Mouse (Mus musculus) thymus, adult 2 months (tissue): ENCODE results near the gene Eif1. TPM values are rescaled to one million over a fixed set of nuclear protein-coding genes. Genes with fewer than 3 reads are reported as not detected.

ENCODE experiments used
- DNase-seq: peaks from one replicate; pipeline ENCODE4 v3.0.0; 2021
- H3K27ac ChIP-seq: fragments of 200-500 bp; 2 replicates; pipeline ENCODE4 v1.5.1; 2012; ENCODE audit warnings: low read length, control low read depth; ENCODE audit not compliant: control insufficient read depth, insufficient read depth
- H3K27me3 ChIP-seq: fragments of 200-500 bp; 2 replicates; pipeline ENCODE4 v1.6.1; 2012; ENCODE audit warnings: mild to moderate bottlenecking, low read length, moderate library complexity, mixed read lengths; ENCODE audit not compliant: control insufficient read depth, insufficient read depth
- H3K36me3 ChIP-seq: fragments of 200-500 bp; 2 replicates; pipeline ENCODE4 v1.6.1; 2012; ENCODE audit warnings: mild to moderate bottlenecking, low read length, moderate library complexity; ENCODE audit not compliant: control insufficient read depth, insufficient read depth
- H3K4me1 ChIP-seq: fragments of 200-500 bp; replicated peaks from 2 replicates; pipeline ENCODE4 v1.6.1; 2012; ENCODE audit warnings: low read length; ENCODE audit not compliant: control insufficient read depth, insufficient read depth
- H3K4me3 ChIP-seq: fragments of 200-500 bp; 2 replicates; pipeline ENCODE4 v1.5.1; 2012; ENCODE audit warnings: mild to moderate bottlenecking, low read length, control low read depth, moderate library complexity; ENCODE audit not compliant: control insufficient read depth, insufficient read depth
- CTCF ChIP-seq: fragments of 200-500 bp; IDR thresholded peaks from 2 replicates; pipeline ENCODE4 v1.5.1; 2012; ENCODE audit warnings: mild to moderate bottlenecking, control low read depth, low read length, moderate library complexity, borderline replicate concordance; ENCODE audit not compliant: control insufficient read depth, poor library complexity, insufficient read depth; ENCODE audit errors: extremely low read depth
- POLR2A ChIP-seq: fragments of 200-500 bp; IDR thresholded peaks from 2 replicates; pipeline ENCODE4 v1.6.1; 2012; ENCODE audit warnings: mild to moderate bottlenecking, low read length, control low read depth, moderate library complexity; ENCODE audit not compliant: control insufficient read depth, poor library complexity, insufficient read depth; ENCODE audit errors: extremely low read depth
- whole genome bisulfite sequencing: fragments of 180-500 bp; shearing (Covaris S2); methylation state at CpG from one replicate; pipeline ENCODE4 v1.1.7; 2018; 5-methylcytosine and 5-hydroxymethylcytosine counted together
- polyA plus RNA-seq: library from polyadenylated mRNA; depleted of rRNA; stranded (reverse); fragments of >200 nt; gene quantifications from 2 replicates; pipeline ENCODE4 v1.2.3, GENCODE M21; 2012; rRNA removed

Gene Eif1
- polyA plus RNA-seq, 1 experiment, result 131 TPM

DNA sequence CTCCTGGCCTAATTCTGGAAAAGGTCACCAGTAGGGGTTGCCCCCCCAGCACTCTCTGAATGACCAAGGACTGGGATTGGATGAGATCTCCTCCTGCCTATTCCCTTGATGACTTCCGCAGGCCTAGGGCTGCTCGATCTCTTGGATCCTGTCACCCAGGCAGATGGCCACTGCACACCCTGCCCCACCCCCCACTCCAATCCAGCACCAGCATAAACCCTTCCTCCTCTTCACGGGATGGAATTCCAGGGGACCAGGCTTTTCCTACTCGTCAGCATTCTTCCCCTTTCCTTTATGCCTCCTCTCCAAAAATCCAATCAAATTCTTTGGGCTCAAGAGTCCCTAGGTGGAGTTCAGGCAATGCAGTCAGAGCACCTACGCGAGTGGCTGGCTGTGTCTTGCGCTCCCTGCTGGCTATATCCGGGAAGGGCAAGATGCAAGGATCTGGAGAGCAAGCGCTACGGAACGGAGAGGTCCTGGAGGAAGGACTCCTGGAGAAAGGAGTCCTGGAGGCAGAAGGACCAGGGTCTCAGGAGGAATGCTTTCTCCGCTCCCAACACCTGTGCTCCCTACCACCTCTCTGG, 43.4 kb downstream of the Eif1 start:
- 17% methylated on average over 12 of the region's 12 CpGs for WGBS
- DNase-seq, result peak; percentile 74
- Histone ChIP-seq H3K36me3 (no peaks in the 10 kb centered on the region), H3K27ac (no peak overlapping the region), H3K27me3 (no peaks in the 10 kb centered on the region; the same call in 1 of the 2 replicates), H3K4me3 (no peak overlapping the region), H3K4me1 (peaks cover 4% of the 10 kb centered on the region)
- TF ChIP-seq CTCF (peak; percentile 82; the same call in 1 of the 2 replicates), POLR2A (no peak)

DNA sequence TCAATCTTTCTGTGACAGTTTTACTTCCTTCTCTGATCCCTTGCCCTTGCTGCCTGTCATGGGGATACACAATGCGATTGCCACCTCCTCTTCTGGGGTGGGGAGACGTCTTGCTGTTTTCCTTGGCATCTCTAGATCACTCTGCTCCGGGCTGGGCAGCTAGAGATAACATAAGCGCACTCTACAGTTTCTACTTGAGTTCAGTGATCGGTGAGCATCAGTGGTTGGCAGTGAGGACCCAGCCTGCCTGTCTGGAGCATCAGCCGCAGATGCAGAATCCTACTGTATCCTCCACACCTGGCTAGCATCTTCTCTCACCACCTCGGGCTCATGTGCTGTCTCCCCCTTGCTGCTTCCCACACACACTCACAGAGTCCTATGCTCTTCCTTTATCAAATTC, 49.5 kb downstream of the Eif1 start:
- Histone ChIP-seq H3K27ac (no peak overlapping the region), H3K4me3 (no peak overlapping the region), H3K27me3 (no peaks in the 10 kb centered on the region), H3K36me3 (peaks cover 6% of the 10 kb centered on the region; the same call in 1 of the 2 replicates), H3K4me1 (peaks cover 10% of the 10 kb centered on the region)
- WGBS, result 91% methylated on average over 7 of the region's 7 CpGs
- no peak for DNase-seq
- TF ChIP-seq CTCF, result no peak
- TF ChIP-seq POLR2A, result no peak

DNA sequence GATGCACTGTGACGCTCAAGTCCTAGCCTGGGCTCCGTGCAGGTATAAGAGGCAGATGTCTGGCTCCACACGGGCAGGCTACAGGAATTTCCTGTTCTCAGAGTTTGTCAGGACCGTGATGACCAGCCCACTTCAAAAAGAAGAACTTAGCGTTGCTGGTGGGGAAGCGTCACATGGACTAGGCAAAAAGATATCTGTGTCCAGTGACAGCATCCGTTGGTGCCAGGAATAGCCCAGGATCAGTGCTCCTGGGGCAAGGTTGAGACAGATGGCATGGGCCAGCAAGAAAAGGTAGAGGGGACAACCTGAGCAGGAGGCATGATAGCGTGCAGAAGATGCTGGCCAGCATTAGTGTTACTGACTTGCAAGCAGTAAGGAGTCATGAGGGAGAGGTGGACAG, 50.1 kb downstream of the Eif1 start:
- TF ChIP-seq CTCF (no peak), POLR2A (no peak)
- WGBS, result 78% methylated on average over 8 of the region's 8 CpGs
- H3K27ac ChIP-seq, result no peak overlapping the region
- H3K36me3 ChIP-seq, result peaks cover 6% of the 10 kb centered on the region; the same call in 1 of the 2 replicates
- H3K4me3 ChIP-seq, result no peak overlapping the region
- DNase-seq, result no peak
- H3K27me3 ChIP-seq, result no peaks in the 10 kb centered on the region
- peaks cover 10% of the 10 kb centered on the region for H3K4me1 ChIP-seq

Other genes with a start within 250 kb of the Eif1 start
- 0.18 and 0.30 TPM in 2 replicates for gene Krt32, start 231.7 kb upstream of the Eif1 start, polyA plus RNA-seq
- 0.13 and 0.20 TPM in 2 replicates for gene Krt35, start 223.6 kb upstream of the Eif1 start, polyA plus RNA-seq
- gene Krt36, start 214.3 kb upstream of the Eif1 start, polyA plus RNA-seq, result 0.79 and 0.90 TPM in 2 replicates
- gene Krt13, start 198.3 kb upstream of the Eif1 start, polyA plus RNA-seq, result 0.92 and 0.98 TPM in 2 replicates
- 0.85 and 1.1 TPM in 2 replicates for gene Krt15, start 184.0 kb upstream of the Eif1 start, polyA plus RNA-seq
- gene Krt19, start 171.2 kb upstream of the Eif1 start, polyA plus RNA-seq, result 8.7 and 13.0 TPM in 2 replicates
- 0.31 and 0.42 TPM in 2 replicates for gene Krt9, start 126.6 kb upstream of the Eif1 start, polyA plus RNA-seq
- gene Krt14, start 112.3 kb upstream of the Eif1 start, polyA plus RNA-seq, result 59.7 and 80.7 TPM in 2 replicates
- gene Krt16, start 71.0 kb upstream of the Eif1 start, polyA plus RNA-seq, result 4.1 and 4.8 TPM in 2 replicates
- gene Krt17, start 58.9 kb upstream of the Eif1 start, polyA plus RNA-seq, result 238 and 276 TPM in 2 replicates
- gene Krt42, start 50.0 kb upstream of the Eif1 start, polyA plus RNA-seq, result 0.31 and 0.97 TPM in 2 replicates
- gene Gast, start 14.5 kb downstream of the Eif1 start, polyA plus RNA-seq, result 2.0 and 2.4 TPM in 2 replicates
- 7.7 and 8.6 TPM in 2 replicates for gene Hap1, start 36.2 kb downstream of the Eif1 start, polyA plus RNA-seq
- 220 and 221 TPM in 2 replicates for gene Jup, start 77.9 kb downstream of the Eif1 start, polyA plus RNA-seq
- gene P3h4, start 95.0 kb downstream of the Eif1 start, polyA plus RNA-seq, result 22.3 and 23.6 TPM in 2 replicates
- gene Fkbp10, start 95.8 kb downstream of the Eif1 start, polyA plus RNA-seq, result 7.8 and 9.5 TPM in 2 replicates
- gene Nt5c3b, start 121.9 kb downstream of the Eif1 start, polyA plus RNA-seq, result 129 and 136 TPM in 2 replicates
- 0.58 and 0.66 TPM in 2 replicates for gene Klhl10, start 122.0 kb downstream of the Eif1 start, polyA plus RNA-seq
- gene Klhl11, start 152.9 kb downstream of the Eif1 start, polyA plus RNA-seq, result 8.0 and 10.4 TPM in 2 replicates
- 150 and 214 TPM in 2 replicates for gene Acly, start 208.1 kb downstream of the Eif1 start, polyA plus RNA-seq
- gene Ttc25, start 225.7 kb downstream of the Eif1 start, polyA plus RNA-seq, result 0.58 and 1.1 TPM in 2 replicates